Mouse (Mus musculus): ENCODE results near the gene Olfr665. TPM values are rescaled to one million over a fixed set of nuclear protein-coding genes. Genes with fewer than 3 reads are reported as not detected.

The Olfr665 gene
- polyA plus RNA-seq, 1 experiment from 2014 or later = not detected

DNA sequence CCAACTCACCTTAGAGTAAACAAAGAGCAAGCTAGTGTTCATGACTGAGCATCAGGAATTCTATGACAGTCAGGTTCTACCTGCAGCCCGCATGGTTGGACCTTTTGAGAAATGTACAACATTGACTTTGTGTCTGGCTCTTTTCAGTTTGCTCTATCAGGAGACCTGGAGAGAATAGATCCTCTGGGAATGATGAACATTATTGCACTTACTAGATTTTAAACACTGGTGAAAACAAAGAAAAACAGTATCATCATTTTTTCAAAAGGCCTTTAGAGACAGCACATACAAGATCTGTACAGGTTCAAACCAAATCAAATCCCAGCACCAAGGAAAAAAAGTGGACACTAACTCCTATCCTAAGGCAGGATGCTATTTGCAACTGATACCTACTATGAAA, 43.6 kb downstream of the Olfr665 start, which contains the start of gene Olfr667:
Gene Olfr667, minus strand, starts transcription at position 101 of the 400 bp plus-strand sequence.
- ATAC-seq (ENCODE audit: low read depth) = no peak
- Histone ChIP-seq H3K4me1 (replicated peaks; ENCODE audit: control insufficient read depth, insufficient read depth, low read length) (no peaks in the 10 kb centered on the region), H3K9ac (ENCODE audit: low read length) (no peak within 1 kb of the TSS), H3K36me3 (ENCODE audit: control insufficient read depth, insufficient read depth, low read length) (no peaks in the 10 kb centered on the region), H3K9me3 (ENCODE audit: control insufficient read depth, low read length) (no peaks in the 10 kb centered on the region), H3K27me3 (ENCODE audit: control insufficient read depth, insufficient read depth, low read depth, low read length) (no peaks in the 10 kb centered on the region), H3K4me2 (ENCODE audit: low read depth, low read length) (no peak within 1 kb of the TSS), H3K4me3 (ENCODE audit: low read length) (no peak within 1 kb of the TSS), H3K27ac (ENCODE audit: low read length) (no peak within 1 kb of the TSS)
- WGBS = 76% methylated on average over 1 of the region's 1 CpGs

DNA sequence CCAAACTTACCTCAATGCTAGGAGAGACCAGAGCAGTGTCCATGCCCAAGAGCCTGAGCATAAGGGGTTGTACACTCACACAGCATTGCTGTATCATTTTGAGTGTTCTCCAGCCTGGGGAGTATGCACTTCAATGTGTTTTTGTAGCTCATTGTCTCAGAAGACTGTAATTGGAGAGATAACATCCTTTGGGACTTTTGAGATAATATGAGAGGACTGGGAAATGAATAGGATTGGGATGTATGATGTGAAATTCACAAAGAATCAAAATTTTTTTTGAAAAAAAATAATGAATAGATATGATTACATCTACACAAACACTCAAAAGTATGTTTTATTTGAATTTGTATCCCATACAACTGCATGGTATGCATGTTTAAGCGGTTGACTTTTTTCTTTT, 50.1 kb downstream of the Olfr665 start, which contains the start of gene Olfr668:
Gene Olfr668, minus strand, starts transcription at position 101 of the 400 bp plus-strand sequence.
- Histone ChIP-seq H3K9ac (ENCODE audit: low read length) (no peak within 1 kb of the TSS), H3K36me3 (ENCODE audit: control insufficient read depth, insufficient read depth, low read length) (no peaks in the 10 kb centered on the region), H3K27me3 (ENCODE audit: control insufficient read depth, insufficient read depth, low read depth, low read length) (no peaks in the 10 kb centered on the region), H3K4me3 (ENCODE audit: low read length) (no peak within 1 kb of the TSS), H3K9me3 (ENCODE audit: control insufficient read depth, low read length) (no peaks in the 10 kb centered on the region), H3K4me1 (replicated peaks; ENCODE audit: control insufficient read depth, insufficient read depth, low read length) (no peaks in the 10 kb centered on the region), H3K4me2 (ENCODE audit: low read depth, low read length) (no peak within 1 kb of the TSS), H3K27ac (ENCODE audit: low read length) (no peak within 1 kb of the TSS)
- WGBS = 77% methylated on average over 1 of the region's 1 CpGs
- no peak for ATAC-seq (ENCODE audit: low read depth)

Other genes with a start within 250 kb of the Olfr665 start
- gene Olfr658, start 230.7 kb upstream of the Olfr665 start, polyA plus RNA-seq (2015; fragmentation: Nextera tagmentation; extraction: Ambion mirVana) = not detected in 2 replicates
- not detected in 2 replicates for gene Olfr659, start 211.3 kb upstream of the Olfr665 start, polyA plus RNA-seq (2015; fragmentation: Nextera tagmentation; extraction: Ambion mirVana)
- not detected in 2 replicates for gene Olfr661, start 191.5 kb upstream of the Olfr665 start, polyA plus RNA-seq (2015; fragmentation: Nextera tagmentation; extraction: Ambion mirVana)
- not detected in 2 replicates for gene Usp17le, start 100.6 kb upstream of the Olfr665 start, polyA plus RNA-seq (2015; fragmentation: Nextera tagmentation; extraction: Ambion mirVana)
- gene Usp17lb, start 35.4 kb upstream of the Olfr665 start, polyA plus RNA-seq (2015; fragmentation: Nextera tagmentation; extraction: Ambion mirVana) = not detected in 2 replicates
- gene Usp17la, start 21.0 kb upstream of the Olfr665 start, polyA plus RNA-seq (2015; fragmentation: Nextera tagmentation; extraction: Ambion mirVana) = not detected in 2 replicates
- gene Olfr666, start 17.9 kb downstream of the Olfr665 start, polyA plus RNA-seq (2015; fragmentation: Nextera tagmentation; extraction: Ambion mirVana) = not detected in 2 replicates
- not detected in 2 replicates for gene Olfr667, start 43.5 kb downstream of the Olfr665 start, polyA plus RNA-seq (2015; fragmentation: Nextera tagmentation; extraction: Ambion mirVana)
- gene Olfr668, start 50.0 kb downstream of the Olfr665 start, polyA plus RNA-seq (2015; fragmentation: Nextera tagmentation; extraction: Ambion mirVana) = not detected in 2 replicates
- not detected in 2 replicates for gene Olfr669, start 56.2 kb downstream of the Olfr665 start, polyA plus RNA-seq (2015; fragmentation: Nextera tagmentation; extraction: Ambion mirVana)
- gene Olfr670, start 84.6 kb downstream of the Olfr665 start, polyA plus RNA-seq (2015; fragmentation: Nextera tagmentation; extraction: Ambion mirVana) = not detected in 2 replicates
- not detected in 2 replicates for gene Olfr671, start 101.1 kb downstream of the Olfr665 start, polyA plus RNA-seq (2015; fragmentation: Nextera tagmentation; extraction: Ambion mirVana)
- not detected in 2 replicates for gene Olfr672, start 124.0 kb downstream of the Olfr665 start, polyA plus RNA-seq (2015; fragmentation: Nextera tagmentation; extraction: Ambion mirVana)
- not detected in 2 replicates for gene Olfr675, start 150.4 kb downstream of the Olfr665 start, polyA plus RNA-seq (2015; fragmentation: Nextera tagmentation; extraction: Ambion mirVana)
- not detected in 2 replicates for gene Olfr676, start 154.7 kb downstream of the Olfr665 start, polyA plus RNA-seq (2015; fragmentation: Nextera tagmentation; extraction: Ambion mirVana)
- not detected in 2 replicates for gene Olfr677, start 173.3 kb downstream of the Olfr665 start, polyA plus RNA-seq (2015; fragmentation: Nextera tagmentation; extraction: Ambion mirVana)
- gene Olfr678, start 186.4 kb downstream of the Olfr665 start, polyA plus RNA-seq (2015; fragmentation: Nextera tagmentation; extraction: Ambion mirVana) = not detected in 2 replicates
- not detected in 2 replicates for gene Olfr679, start 203.2 kb downstream of the Olfr665 start, polyA plus RNA-seq (2015; fragmentation: Nextera tagmentation; extraction: Ambion mirVana)
- not detected in 2 replicates for gene Olfr680-ps1, start 214.8 kb downstream of the Olfr665 start, polyA plus RNA-seq (2015; fragmentation: Nextera tagmentation; extraction: Ambion mirVana)
- gene Olfr681, start 238.8 kb downstream of the Olfr665 start, polyA plus RNA-seq (2015; fragmentation: Nextera tagmentation; extraction: Ambion mirVana) = not detected in 2 replicates

All from lung, embryonic 16.5 days (tissue).